Comparison of ENCODE assay signal across 10 mouse cellular contexts in genomic region chr16:94084711-94085602, GRCm38 (mm10). TPM values are rescaled to one million over a fixed set of nuclear protein-coding genes. Genes with fewer than 3 reads are reported as not detected.
DNase-seq lines count a peak whose midpoint lies in the region; ATAC-seq and TF ChIP-seq lines count a peak whose summit lies in the region.
"Had no signal": no experiment of that assay in that cellular context is flagged by ENCODE, and none has a peak within 500 bp of the region (broad histone marks: within the 10 kb centered on the region; RNA-seq: fewer than 3 reads in every experiment).

Gene Sim2 (plus strand): TSS chr16:94084931.

- H3K9ac ChIP-seq in kidney, postnatal 0 days (ENCODE audit: low read depth, low read length) = peak within 1 kb of the TSS; percentile 53

- H3K4me3 ChIP-seq in thymus, adult 2 months (ENCODE audit: control insufficient read depth, insufficient read depth, low read length) = no peak within 1 kb of the TSS
- peak within 1 kb of the TSS; percentile 43 for H3K4me3 ChIP-seq in kidney, postnatal 0 days (replicated peaks; ENCODE audit: low read depth, low read length)
- H3K4me3 ChIP-seq in megakaryocyte, embryonic 14.5 days (replicated peaks) = peak within 1 kb of the TSS; percentile 74

- H3K4me1 ChIP-seq in thymus, adult 2 months (replicated peaks; ENCODE audit: control insufficient read depth, insufficient read depth, low read length) = peaks cover 6% of the 10 kb centered on the region
- peaks cover 18% of the 10 kb centered on the region for H3K4me1 ChIP-seq in kidney, postnatal 0 days (replicated peaks; ENCODE audit: insufficient read depth, low read length)
- peaks cover 31% of the 10 kb centered on the region for H3K4me1 ChIP-seq in megakaryocyte, embryonic 14.5 days

- peak; percentile 37 for DNase-seq in thymus, postnatal 4 days
- no peak for DNase-seq in thymus, adult 2 months
- DNase-seq in gastrocnemius, postnatal 14 days = peak; percentile 57
- DNase-seq in kidney, postnatal 0 days (ENCODE audit: low spot score) = no peak
- DNase-seq in retina, postnatal 1 day = no peak
- DNase-seq in layer of hippocampus, adult 8-10 months (ENCODE audit: low spot score in 2 of 2) = no peak
- no peak for DNase-seq in thymus, postnatal 14 days

- WGBS in thymus, adult 2 months = 2% methylated on average over 90 of the region's 96 CpGs
- WGBS in kidney, postnatal 0 days = 1% methylated on average over 90 of the region's 96 CpGs

- peak; percentile 21; the same call in 1 of the 2 replicates for ATAC-seq in kidney, postnatal 0 days (replicated peaks; ENCODE audit: low FRiP score, low read depth)
- ATAC-seq: Patski had no signal

- intact Hi-C loops in gastrocnemius, postnatal 14 days (cut with DNase I; ENCODE audit: low total_unique reads) = no loop called here

- no peak for TF ChIP-seq POLR2A in thymus, adult 2 months (IDR thresholded peaks at IDR 0.05; ENCODE audit: control insufficient read depth, extremely low read depth, insufficient read depth, low read length, poor library complexity)

- peak within 1 kb of the TSS; percentile 69 for H3K4me2 ChIP-seq in kidney, postnatal 0 days (ENCODE audit: low read length)

- H3K9me3 ChIP-seq in kidney, postnatal 0 days (replicated peaks; ENCODE audit: low read length) = no peaks in the 10 kb centered on the region
- H3K9me3 ChIP-seq in megakaryocyte, embryonic 14.5 days = peaks cover 2% of the 10 kb centered on the region; the same call in 1 of the 2 replicates

- H3K27me3 ChIP-seq in thymus, adult 2 months (ENCODE audit: control insufficient read depth, insufficient read depth, low read length) = peaks cover 71% of the 10 kb centered on the region
- H3K27me3 ChIP-seq in kidney, postnatal 0 days (ENCODE audit: insufficient read depth, low read length) = peaks cover 94% of the 10 kb centered on the region
- H3K27me3 ChIP-seq in megakaryocyte, embryonic 14.5 days (replicated peaks) = peaks cover 96% of the 10 kb centered on the region
- H3K27me3 ChIP-seq: Patski had no signal

- H3K27ac ChIP-seq in thymus, adult 2 months (ENCODE audit: control insufficient read depth, insufficient read depth, low read length) = no peak within 1 kb of the TSS
- 0 out of 2 replicates have a peak within 1 kb of the TSS, but pooled peaks have one; percentile 25 for H3K27ac ChIP-seq in kidney, postnatal 0 days

- TF ChIP-seq CTCF in thymus, adult 2 months (IDR thresholded peaks at IDR 0.05; ENCODE audit: borderline replicate concordance, control insufficient read depth, extremely low read depth, insufficient read depth, low read length, poor library complexity) = no peak
- no peak for TF ChIP-seq CTCF in kidney, postnatal 0 days (IDR thresholded peaks at IDR 0.05; ENCODE audit: low read depth)

- no peaks in the 10 kb centered on the region for H3K36me3 ChIP-seq in thymus, adult 2 months (ENCODE audit: control insufficient read depth, insufficient read depth, low read length)
- H3K36me3 ChIP-seq in kidney, postnatal 0 days (ENCODE audit: insufficient read depth, low read length) = no peaks in the 10 kb centered on the region
- no peaks in the 10 kb centered on the region for H3K36me3 ChIP-seq in megakaryocyte, embryonic 14.5 days (replicated peaks; ENCODE audit: low read length)

RNA-seq across cellular contexts. Expression of gene Sim2, which starts in this region (rescaled TPM):
- polyA plus RNA-seq in thymus, adult 2 months (2012; rRNA removed) = 0.07 and 0.09 TPM in 2 replicates
- 10 to 100 TPM in 1 of 2 experiments, 1 to 10 TPM in 1; 9.7 to 11.4 TPM for total RNA-seq in gastrocnemius, postnatal 14 days (2021)
- 3.0 and 3.1 TPM in 2 replicates for polyA plus RNA-seq in kidney, postnatal 0 days (2015; fragmentation: Nextera tagmentation; extraction: Ambion mirVana)
- polyA plus RNA-seq in megakaryocyte, embryonic 14.5 days (2012; ENCODE audit: insufficient read depth, low replicate concordance) = not detected in 2 replicates
- 1 to 10 TPM in 1 of 4 experiments, under 1 TPM in 2, not detected in 1; 0.18 to 1.4 (median 0.23) TPM for total RNA-seq in layer of hippocampus, adult 8-10 months (2022)
- total RNA-seq: heart, postnatal 10 days had no signal

Comparison
In these comparisons a context has a peak if more than half of its experiments do, and no peak if none do; other contexts are left out.
1. RNA of gene Sim2 (total RNA-seq): 9.7 to 11.4 TPM in gastrocnemius, postnatal 14 days; 0.18 to 1.4 TPM in layer of hippocampus, adult 8-10 months; every median in the first group is over 4 times any median in the second.
2. DNase-seq: peak in thymus, postnatal 4 days (single experiment) and gastrocnemius, postnatal 14 days (single experiment); none in thymus, adult 2 months (single experiment), kidney, postnatal 0 days (single experiment), retina, postnatal 1 day (single experiment), layer of hippocampus, adult 8-10 months (0 of 2) and thymus, postnatal 14 days (single experiment).